Mouse (Mus musculus): Measurements from ENCODE around the gene Ccdc177. TPM values are rescaled to one million over a fixed set of nuclear protein-coding genes. Genes with fewer than 3 reads are reported as not detected.

The Ccdc177 gene
- polyA plus RNA-seq, 1 experiment from 2014 or later, result not detected

- Histone ChIP-seq H3K4me2 (peak overlapping the region; percentile 55), H3K9ac (no peak overlapping the region), H3K27ac (replicated peaks) (no peak overlapping the region), H3K27me3 (replicated peaks) (peaks cover 26% of the 10 kb centered on the region), H3K4me1 (no peaks in the 10 kb centered on the region), H3K9me3 (no peaks in the 10 kb centered on the region), H3K36me3 (no peaks in the 10 kb centered on the region), H3K4me3 (no peak overlapping the region)
- 5% methylated on average over 9 of the region's 9 CpGs for WGBS
- ATAC-seq (ENCODE audit: extremely low read depth, insufficient number of reproducible peaks, low FRiP score, low TSS enrichment), result no peak; the same call in 1 of the 2 replicates
Observed at GRCm38 (mm10) chr12:80730567-80730966, 29.9 kb downstream of the Ccdc177 start.

- H3K36me3 ChIP-seq, result no peaks in the 10 kb centered on the region
- no peak overlapping the region for H3K4me2 ChIP-seq
- WGBS, result 76% methylated on average over 12 of the region's 12 CpGs
- H3K9ac ChIP-seq, result no peak overlapping the region
- H3K4me3 ChIP-seq, result no peak overlapping the region
- H3K27ac ChIP-seq (replicated peaks), result no peak overlapping the region
- H3K9me3 ChIP-seq, result no peaks in the 10 kb centered on the region
- H3K4me1 ChIP-seq, result no peaks in the 10 kb centered on the region
- H3K27me3 ChIP-seq (replicated peaks), result peaks cover 29% of the 10 kb centered on the region
- no peak for ATAC-seq (ENCODE audit: extremely low read depth, insufficient number of reproducible peaks, low FRiP score, low TSS enrichment)
Observed at GRCm38 (mm10) chr12:80729758-80730530, 30.5 kb downstream of the Ccdc177 start.

- H3K27me3 ChIP-seq (replicated peaks), result peaks cover 29% of the 10 kb centered on the region
- H3K4me2 ChIP-seq, result no peak overlapping the region
- no peak overlapping the region for H3K4me3 ChIP-seq
- no peak overlapping the region for H3K27ac ChIP-seq (replicated peaks)
- no peak overlapping the region for H3K9ac ChIP-seq
- no peaks in the 10 kb centered on the region for H3K36me3 ChIP-seq
- WGBS, result 21% methylated on average over 2 of the region's 2 CpGs
- no peaks in the 10 kb centered on the region for H3K4me1 ChIP-seq
- no peaks in the 10 kb centered on the region for H3K9me3 ChIP-seq
- no peak for ATAC-seq (ENCODE audit: extremely low read depth, insufficient number of reproducible peaks, low FRiP score, low TSS enrichment)
Observed at GRCm38 (mm10) chr12:80728814-80729213, 31.7 kb downstream of the Ccdc177 start.

- no peaks in the 10 kb centered on the region for H3K4me1 ChIP-seq
- no peak overlapping the region for H3K4me2 ChIP-seq
- H3K9ac ChIP-seq, result no peak overlapping the region
- ATAC-seq (ENCODE audit: extremely low read depth, insufficient number of reproducible peaks, low FRiP score, low TSS enrichment), result no peak
- no peaks in the 10 kb centered on the region for H3K36me3 ChIP-seq
- 23% methylated on average over 1 of the region's 1 CpGs for WGBS
- no peaks in the 10 kb centered on the region for H3K9me3 ChIP-seq
- H3K4me3 ChIP-seq, result no peak overlapping the region
- no peak overlapping the region for H3K27ac ChIP-seq (replicated peaks)
- H3K27me3 ChIP-seq (replicated peaks), result peaks cover 29% of the 10 kb centered on the region
Observed at GRCm38 (mm10) chr12:80728207-80728606, 32.3 kb downstream of the Ccdc177 start.

- Histone ChIP-seq H3K4me2 (no peak overlapping the region), H3K27ac (replicated peaks) (no peak overlapping the region), H3K4me3 (no peak overlapping the region), H3K9me3 (no peaks in the 10 kb centered on the region), H3K36me3 (no peaks in the 10 kb centered on the region), H3K4me1 (no peaks in the 10 kb centered on the region), H3K27me3 (replicated peaks) (peaks cover 40% of the 10 kb centered on the region), H3K9ac (peak overlapping the region; percentile 37; the same call in 1 of the 2 replicates)
- ATAC-seq (ENCODE audit: extremely low read depth, insufficient number of reproducible peaks, low FRiP score, low TSS enrichment), result no peak
- 27% methylated on average over 10 of the region's 10 CpGs for WGBS
Observed at GRCm38 (mm10) chr12:80724853-80725559, 35.5 kb downstream of the Ccdc177 start.

GRCm38 (mm10) chr12:80721458-80721857 is 39.0 kb downstream of the Ccdc177 start:
- no peak overlapping the region for H3K9ac ChIP-seq
- H3K4me1 ChIP-seq, result peaks cover under 1% of the 10 kb centered on the region
- H3K4me3 ChIP-seq, result no peak overlapping the region
- H3K27ac ChIP-seq (replicated peaks), result no peak overlapping the region
- peaks cover 24% of the 10 kb centered on the region for H3K27me3 ChIP-seq (replicated peaks)
- no peaks in the 10 kb centered on the region for H3K9me3 ChIP-seq
- no peak overlapping the region for H3K4me2 ChIP-seq
- ATAC-seq (ENCODE audit: extremely low read depth, insufficient number of reproducible peaks, low FRiP score, low TSS enrichment), result no peak
- WGBS, result 70% methylated on average over 15 of the region's 15 CpGs
- no peaks in the 10 kb centered on the region for H3K36me3 ChIP-seq

GRCm38 (mm10) chr12:80720507-80720906 is 40.0 kb downstream of the Ccdc177 start:
- WGBS, result 72% methylated on average over 12 of the region's 12 CpGs
- H3K9me3 ChIP-seq, result no peaks in the 10 kb centered on the region
- H3K4me2 ChIP-seq, result no peak overlapping the region
- no peak overlapping the region for H3K27ac ChIP-seq (replicated peaks)
- peaks cover 10% of the 10 kb centered on the region for H3K4me1 ChIP-seq
- peaks cover 17% of the 10 kb centered on the region for H3K27me3 ChIP-seq (replicated peaks)
- no peaks in the 10 kb centered on the region for H3K36me3 ChIP-seq
- H3K9ac ChIP-seq, result no peak overlapping the region
- ATAC-seq (ENCODE audit: extremely low read depth, insufficient number of reproducible peaks, low FRiP score, low TSS enrichment), result no peak
- no peak overlapping the region for H3K4me3 ChIP-seq

- WGBS, result 70% methylated on average over 2 of the region's 2 CpGs
- no peak overlapping the region for H3K4me3 ChIP-seq
- H3K9ac ChIP-seq, result no peak overlapping the region
- peaks cover 11% of the 10 kb centered on the region; the same call in 1 of the 2 replicates for H3K27me3 ChIP-seq (replicated peaks)
- H3K4me1 ChIP-seq, result peaks cover 19% of the 10 kb centered on the region
- H3K36me3 ChIP-seq, result no peaks in the 10 kb centered on the region
- no peak overlapping the region for H3K27ac ChIP-seq (replicated peaks)
- no peak for ATAC-seq (ENCODE audit: extremely low read depth, insufficient number of reproducible peaks, low FRiP score, low TSS enrichment)
- H3K9me3 ChIP-seq, result no peaks in the 10 kb centered on the region
- H3K4me2 ChIP-seq, result no peak overlapping the region
Observed at GRCm38 (mm10) chr12:80719141-80719540, 41.3 kb downstream of the Ccdc177 start.

GRCm38 (mm10) chr12:80715915-80716314 is 44.6 kb downstream of the Ccdc177 start:
- peak overlapping the region; percentile 38 for H3K4me2 ChIP-seq
- H3K9ac ChIP-seq, result no peak overlapping the region
- H3K4me1 ChIP-seq, result peaks cover 19% of the 10 kb centered on the region
- no peak overlapping the region for H3K4me3 ChIP-seq
- no peaks in the 10 kb centered on the region for H3K9me3 ChIP-seq
- H3K27me3 ChIP-seq (replicated peaks), result peaks cover 12% of the 10 kb centered on the region; the same call in 1 of the 2 replicates
- H3K36me3 ChIP-seq, result no peaks in the 10 kb centered on the region
- ATAC-seq (ENCODE audit: extremely low read depth, insufficient number of reproducible peaks, low FRiP score, low TSS enrichment), result no peak
- 30% methylated on average over 6 of the region's 6 CpGs for WGBS
- peak overlapping the region; percentile 66 for H3K27ac ChIP-seq (replicated peaks)

GRCm38 (mm10) chr12:80706915-80707604 is 53.4 kb downstream of the Ccdc177 start:
- no peaks in the 10 kb centered on the region for H3K9me3 ChIP-seq
- 0 out of 2 replicates have a peak, but pooled peaks cover 20% of the 10 kb centered on the region for H3K27me3 ChIP-seq (replicated peaks)
- H3K27ac ChIP-seq (replicated peaks), result no peak overlapping the region
- no peaks in the 10 kb centered on the region for H3K36me3 ChIP-seq
- H3K4me1 ChIP-seq, result peaks cover 21% of the 10 kb centered on the region
- no peak overlapping the region for H3K9ac ChIP-seq
- WGBS, result 40% methylated on average over 6 of the region's 6 CpGs
- H3K4me3 ChIP-seq, result no peak overlapping the region
- H3K4me2 ChIP-seq, result no peak overlapping the region
- ATAC-seq (ENCODE audit: extremely low read depth, insufficient number of reproducible peaks, low FRiP score, low TSS enrichment), result no peak

GRCm38 (mm10) chr12:80706208-80706914 is 54.1 kb downstream of the Ccdc177 start:
- Histone ChIP-seq H3K27me3 (replicated peaks) (0 out of 2 replicates have a peak, but pooled peaks cover 20% of the 10 kb centered on the region), H3K4me2 (no peak overlapping the region), H3K4me1 (peaks cover 24% of the 10 kb centered on the region), H3K4me3 (no peak overlapping the region), H3K9me3 (no peaks in the 10 kb centered on the region), H3K9ac (no peak overlapping the region), H3K36me3 (no peaks in the 10 kb centered on the region), H3K27ac (replicated peaks) (no peak overlapping the region)
- ATAC-seq (ENCODE audit: extremely low read depth, insufficient number of reproducible peaks, low FRiP score, low TSS enrichment), result no peak
- WGBS, result 46% methylated on average over 11 of the region's 11 CpGs

All from heart, embryonic 13.5 days (tissue).